9 mouse cellular contexts compared by ENCODE assay signal in genomic region chr5:103161196-103161540, GRCm38 (mm10). TPM values are rescaled to one million over a fixed set of nuclear protein-coding genes. Genes with fewer than 3 reads are reported as not detected.
A peak's percentile ranks its signal among the peaks of the same experiment; 100 is the strongest.
DNase-seq lines count a peak whose midpoint lies in the region; ATAC-seq and TF ChIP-seq lines count a peak whose summit lies in the region.
"Had no signal": no experiment of that assay in that cellular context is flagged by ENCODE, and none has a peak within 500 bp of the region (broad histone marks: within the 10 kb centered on the region; RNA-seq: fewer than 3 reads in every experiment).

No protein-coding gene starts in this region.

- H3K27me3 ChIP-seq in limb, embryonic 14.5 days (ENCODE audit: control insufficient read depth, insufficient read depth, low read length), result no peaks in the 10 kb centered on the region
- no peaks in the 10 kb centered on the region for H3K27me3 ChIP-seq in limb, embryonic 10.5 days (ENCODE audit: low read depth, poor library complexity, severe bottlenecking)
- H3K27me3 ChIP-seq in forebrain, embryonic 10.5 days (ENCODE audit: poor library complexity, severe bottlenecking), result no peaks in the 10 kb centered on the region
- H3K27me3 ChIP-seq in neural tube, embryonic 13.5 days, result no peaks in the 10 kb centered on the region
- H3K27me3 ChIP-seq: liver, embryonic 15.5 days had no signal

- H3K27ac ChIP-seq in limb, embryonic 14.5 days (replicated peaks; ENCODE audit: low read depth, low read length), result no peak overlapping the region
- H3K27ac ChIP-seq in limb, embryonic 10.5 days, result no peak overlapping the region
- no peak overlapping the region for H3K27ac ChIP-seq in forebrain, embryonic 10.5 days
- H3K27ac ChIP-seq in neural tube, embryonic 13.5 days (replicated peaks), result peak overlapping the region; percentile 88
- H3K27ac ChIP-seq: liver, embryonic 15.5 days had no signal

- TF ChIP-seq POLR2A in limb, embryonic 14.5 days (IDR thresholded peaks at IDR 0.05; ENCODE audit: borderline replicate concordance, extremely low read depth, insufficient read depth, insufficient read length), result no peak

- no peak overlapping the region for H3K4me3 ChIP-seq in limb, embryonic 14.5 days (replicated peaks; ENCODE audit: low read length)
- no peak overlapping the region for H3K4me3 ChIP-seq in limb, embryonic 10.5 days
- peak overlapping the region; percentile 14; the same call in 1 of the 2 replicates for H3K4me3 ChIP-seq in forebrain, embryonic 10.5 days
- H3K4me3 ChIP-seq in neural tube, embryonic 13.5 days, result no peak overlapping the region
- H3K4me3 ChIP-seq: liver, embryonic 15.5 days had no signal

- DNase-seq in limb, embryonic 14.5 days (ENCODE audit: low spot score), result peak; percentile 45
- DNase-seq in limb, embryonic 10.5 days (ENCODE audit: low spot score), result no peak
- no peak for DNase-seq in forebrain, embryonic 10.5 days (ENCODE audit: extremely low spot score, low spot score)
- DNase-seq in layer of hippocampus, postnatal 14 days (ENCODE audit: low spot score in 2 of 2), result peak; percentile 54 to 93
- no peak for DNase-seq in thymus, postnatal 4 days
- no peak for DNase-seq in B cell, adult 2 months
- DNase-seq in ovary, postnatal 14 days (ENCODE audit: low spot score), result no peak

- H3K9ac ChIP-seq in limb, embryonic 14.5 days (ENCODE audit: low read depth, low read length, severe bottlenecking), result no peak overlapping the region
- no peak overlapping the region for H3K9ac ChIP-seq in neural tube, embryonic 13.5 days
- H3K9ac ChIP-seq: liver, embryonic 15.5 days had no signal

- no peaks in the 10 kb centered on the region for H3K9me3 ChIP-seq in limb, embryonic 14.5 days (ENCODE audit: control insufficient read depth, low read length)
- no peaks in the 10 kb centered on the region for H3K9me3 ChIP-seq in limb, embryonic 10.5 days (replicated peaks)
- H3K9me3 ChIP-seq in forebrain, embryonic 10.5 days, result no peaks in the 10 kb centered on the region
- no peaks in the 10 kb centered on the region for H3K9me3 ChIP-seq in neural tube, embryonic 13.5 days
- H3K9me3 ChIP-seq: liver, embryonic 15.5 days had no signal

- no peaks in the 10 kb centered on the region for H3K4me1 ChIP-seq in limb, embryonic 14.5 days (ENCODE audit: control insufficient read depth, insufficient read depth, low read length)
- H3K4me1 ChIP-seq in limb, embryonic 10.5 days, result no peaks in the 10 kb centered on the region; the same call in 1 of the 2 replicates
- H3K4me1 ChIP-seq in forebrain, embryonic 10.5 days, result peaks cover 20% of the 10 kb centered on the region
- peaks cover 30% of the 10 kb centered on the region for H3K4me1 ChIP-seq in neural tube, embryonic 13.5 days (replicated peaks)
- H3K4me1 ChIP-seq: liver, embryonic 15.5 days had no signal

- no peak for ATAC-seq in limb, embryonic 14.5 days (ENCODE audit: low FRiP score, low read depth)
- ATAC-seq in neural tube, embryonic 13.5 days (ENCODE audit: low read depth), result peak; percentile 94

- WGBS in limb, embryonic 14.5 days, result 25% methylated on average over 1 of the region's 1 CpGs
- WGBS in limb, embryonic 10.5 days, result 43% methylated on average over 1 of the region's 1 CpGs
- 48% methylated on average over 1 of the region's 1 CpGs for WGBS in forebrain, embryonic 10.5 days
- WGBS in neural tube, embryonic 13.5 days, result 20% methylated on average over 1 of the region's 1 CpGs

- no peaks in the 10 kb centered on the region for H3K36me3 ChIP-seq in limb, embryonic 14.5 days (ENCODE audit: control insufficient read depth, insufficient read depth, low read length)
- H3K36me3 ChIP-seq in limb, embryonic 10.5 days, result no peaks in the 10 kb centered on the region
- H3K36me3 ChIP-seq in forebrain, embryonic 10.5 days (replicated peaks), result no peaks in the 10 kb centered on the region
- H3K36me3 ChIP-seq in neural tube, embryonic 13.5 days, result no peaks in the 10 kb centered on the region
- H3K36me3 ChIP-seq: liver, embryonic 15.5 days had no signal

- H3K4me2 ChIP-seq in limb, embryonic 14.5 days (replicated peaks; ENCODE audit: low read depth, low read length, severe bottlenecking), result no peak overlapping the region
- peak overlapping the region; percentile 26 for H3K4me2 ChIP-seq in neural tube, embryonic 13.5 days
- H3K4me2 ChIP-seq: liver, embryonic 15.5 days had no signal

RNA-seq across cellular contexts. Expression of gene Mapk10, which starts 50.0 kb away (rescaled TPM):
- polyA plus RNA-seq in limb, embryonic 14.5 days (2012; rRNA removed), result 0.60 and 0.92 TPM in 2 replicates
- 0.48 and 0.55 TPM in 2 replicates for polyA plus RNA-seq in limb, embryonic 14.5 days (2014; fragmentation: Nextera tagmentation; extraction: Ambion mirVana)
- polyA plus RNA-seq in limb, embryonic 10.5 days (2016; fragmentation: Nextera tagmentation; extraction: Ambion mirVana), result 0.51 and 0.72 TPM in 2 replicates
- 7.7 TPM in 2 replicates for polyA plus RNA-seq in forebrain, embryonic 10.5 days (2016; fragmentation: Nextera tagmentation; extraction: Ambion mirVana)
- total RNA-seq in layer of hippocampus, postnatal 14 days (2021), result 100 to 1,000 TPM; 342 to 385 TPM
- 82.3 and 87.9 TPM in 2 replicates for polyA plus RNA-seq in neural tube, embryonic 13.5 days (2015; fragmentation: Nextera tagmentation; extraction: Ambion mirVana)

Comparison
In these comparisons a context has a peak if more than half of its experiments do, and no peak if none do; other contexts are left out.
1. DNase-seq: peak in limb, embryonic 14.5 days (single experiment) and layer of hippocampus, postnatal 14 days (2 of 2); none in limb, embryonic 10.5 days (single experiment), forebrain, embryonic 10.5 days (single experiment), thymus, postnatal 4 days (single experiment), B cell, adult 2 months (0 of 2) and ovary, postnatal 14 days (single experiment).